Mouse (Mus musculus) bone marrow, adult 2 months (tissue): Measurements from ENCODE around the gene Cyyr1.

Experiments
- CTCF ChIP-seq: fragments of 200-500 bp; IDR thresholded peaks from 2 replicates; pipeline ENCODE4 v1.5.1; 2011; ENCODE audit warnings: low read length, control low read depth; ENCODE audit not compliant: control insufficient read depth, insufficient read depth
- POLR2A ChIP-seq: fragments of 200-500 bp; IDR thresholded peaks from 2 replicates; pipeline ENCODE4 v1.6.1; 2011; ENCODE audit warnings: low read depth, mild to moderate bottlenecking, control low read depth, low read length, borderline replicate concordance; ENCODE audit not compliant: control insufficient read depth

GRCm38 (mm10) chr16:85415415-85415814 lies 137.8 kb downstream of the Cyyr1 start:
- no peak for TF ChIP-seq CTCF
- no peak for TF ChIP-seq POLR2A
